Mouse (Mus musculus) heart, embryonic 10.5 days (tissue): Measurements from ENCODE around the gene Akap4. TPM values are rescaled to one million over a fixed set of nuclear protein-coding genes. Genes with fewer than 3 reads are reported as not detected.

ENCODE experiments used
- polyA plus RNA-seq: library from polyadenylated mRNA; unstranded; fragments of >200 nt; fragmentation: Nextera tagmentation; extraction: Ambion mirVana; gene quantifications from 2 replicates; pipeline ENCODE4 v1.2.1, GENCODE M21; 2016

The Akap4 gene
- polyA plus RNA-seq, 1 experiment from 2014 or later, result not detected

Other genes with a start within 250 kb of the Akap4 start
- 0.08 and 0.44 TPM in 2 replicates for gene Ccnb3, start 25.9 kb upstream of the Akap4 start, polyA plus RNA-seq